Mouse (Mus musculus) right cerebral cortex, adult 18-20 months (tissue): Measurements from ENCODE around the gene Wdr5.

Source experiments
- DNase-seq: peaks from one replicate; pipeline ENCODE4 v3.0.0; 2022; ENCODE audit warnings: mixed read lengths

Gene Wdr5

DNA sequence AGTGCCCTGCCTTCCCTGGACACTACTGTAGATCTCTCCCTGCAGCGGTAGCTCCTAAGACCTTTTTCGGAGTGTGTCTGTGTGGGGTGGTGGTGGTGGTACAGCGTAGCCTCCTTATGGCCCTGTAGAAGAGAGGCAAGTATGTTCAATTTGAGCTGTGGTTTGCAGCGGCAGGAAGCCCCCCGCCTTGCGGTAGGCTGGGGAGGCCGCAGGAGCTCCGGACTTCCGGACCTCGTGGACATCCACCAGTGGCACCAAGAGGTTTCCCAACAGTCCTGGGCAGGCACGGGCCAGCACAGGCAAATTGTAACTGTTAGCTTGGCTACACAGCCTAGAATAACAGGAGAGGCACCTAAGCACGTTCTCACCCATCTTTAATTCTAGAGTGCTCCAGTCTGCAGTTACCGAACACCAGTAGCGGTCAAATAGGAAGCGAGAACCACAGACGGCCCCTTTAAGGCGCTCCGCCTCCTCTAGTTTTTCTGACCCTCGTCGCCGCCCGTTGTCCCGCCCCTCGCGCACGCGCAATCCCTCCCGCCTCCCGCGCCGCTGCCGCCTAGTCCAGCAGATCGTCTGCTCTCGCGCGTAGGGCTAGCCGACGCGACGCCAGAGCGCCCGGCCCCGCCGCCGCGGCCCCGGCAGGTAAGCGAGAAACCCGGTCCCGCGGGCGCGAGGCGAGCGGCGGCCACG is at the start of gene Wdr5:
TSS of gene Wdr5 (plus strand) at position 519 of the 690 bp plus-strand sequence.
- peak; percentile 94 for DNase-seq

GRCm38 (mm10) chr2:27469292-27469990 is 45.5 kb upstream of the Wdr5 start:
- no peak for DNase-seq

DNA sequence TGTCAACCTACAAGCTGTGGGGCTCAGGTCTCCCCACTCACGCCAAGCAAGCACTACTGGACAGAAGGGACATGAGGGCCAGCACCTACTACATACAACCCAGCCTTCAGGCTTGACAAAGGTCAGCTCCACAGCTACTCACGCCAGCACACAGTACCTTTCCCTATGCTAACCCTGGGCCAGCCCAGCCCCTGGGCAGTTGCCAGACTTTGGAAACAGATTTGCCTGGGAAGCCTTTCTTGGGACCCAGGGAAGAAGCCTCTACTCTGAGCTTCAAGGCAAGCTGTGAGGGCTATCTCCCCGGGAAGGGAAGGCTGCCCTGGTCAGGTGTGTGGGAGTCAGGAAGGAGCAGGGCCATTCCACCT is 45.0 kb upstream of the Wdr5 start:
- no peak for DNase-seq

- DNase-seq = no peak
Observed at GRCm38 (mm10) chr2:27470535-27470934, 44.4 kb upstream of the Wdr5 start.

DNA sequence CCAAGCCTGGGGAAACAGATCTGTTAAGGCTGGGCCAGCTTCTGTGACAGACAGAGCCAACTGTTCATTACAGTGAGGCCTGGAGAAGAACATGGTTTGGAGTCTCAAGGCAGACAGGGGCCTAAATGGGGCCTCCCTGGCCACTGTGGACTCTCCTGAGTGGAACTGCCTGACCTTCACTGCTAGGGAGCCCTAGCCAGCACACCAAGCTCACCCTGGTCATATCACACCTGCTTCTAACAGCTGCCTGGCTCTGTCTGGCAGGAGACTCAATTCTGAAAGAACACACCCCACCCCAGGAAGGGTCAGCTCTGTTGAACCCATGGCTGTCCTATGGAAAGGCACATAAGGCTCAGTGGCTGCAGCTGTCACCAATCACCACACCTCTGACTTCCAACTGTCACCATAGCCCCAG is 43.8 kb upstream of the Wdr5 start:
- no peak for DNase-seq

DNA sequence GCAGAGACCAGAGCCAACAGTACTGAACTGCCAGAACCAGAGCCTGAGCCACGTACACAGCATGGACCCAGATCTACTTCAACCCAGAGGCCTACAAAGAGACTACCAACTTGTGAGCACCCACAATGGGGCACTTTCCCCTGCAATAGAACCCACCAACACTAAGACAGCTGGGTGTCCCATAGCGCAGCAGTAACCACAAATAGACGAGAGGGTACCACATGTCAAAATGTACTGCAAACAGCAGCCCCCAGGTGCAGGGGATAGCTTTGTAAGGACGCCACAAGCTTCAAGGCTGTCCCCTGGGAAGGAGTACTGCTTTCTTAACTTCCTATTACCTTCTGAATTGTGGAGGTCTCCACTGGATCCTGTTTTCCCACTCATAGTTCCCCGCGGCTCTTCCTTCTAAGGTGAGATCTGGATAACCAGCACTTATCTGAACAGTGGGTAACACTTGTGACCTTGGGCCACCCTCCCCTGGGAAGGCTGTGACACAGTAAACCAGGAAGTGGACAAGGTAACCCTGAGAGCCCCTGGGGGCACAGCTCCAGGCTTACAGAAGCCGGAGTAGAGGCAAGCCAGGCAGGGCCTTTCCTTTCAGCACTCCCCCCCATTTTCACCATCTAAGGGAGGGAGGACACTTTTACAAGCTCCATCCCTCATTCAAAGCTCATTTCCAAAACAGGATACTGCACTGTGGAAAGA is 41.7 kb upstream of the Wdr5 start:
- no peak for DNase-seq

DNA sequence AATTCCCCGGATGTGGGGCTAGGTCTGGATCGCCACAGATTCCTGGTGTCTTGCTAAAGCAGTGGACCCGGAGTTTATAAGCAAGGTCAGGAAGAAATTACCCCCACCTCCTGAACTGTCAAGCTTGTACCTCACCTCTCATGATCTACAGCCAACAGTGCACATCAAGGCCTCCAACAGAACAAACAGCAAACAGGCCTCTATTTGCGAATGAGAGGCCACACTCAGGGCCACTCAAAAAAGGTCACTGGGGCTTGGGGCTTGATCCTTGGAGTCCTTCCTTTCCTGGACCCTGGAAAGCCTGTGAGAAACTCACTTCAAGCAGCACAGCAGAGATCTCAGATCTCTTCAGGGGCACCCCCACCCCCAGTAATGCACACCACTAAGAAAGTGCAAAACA is 41.0 kb upstream of the Wdr5 start:
- DNase-seq = no peak

DNA sequence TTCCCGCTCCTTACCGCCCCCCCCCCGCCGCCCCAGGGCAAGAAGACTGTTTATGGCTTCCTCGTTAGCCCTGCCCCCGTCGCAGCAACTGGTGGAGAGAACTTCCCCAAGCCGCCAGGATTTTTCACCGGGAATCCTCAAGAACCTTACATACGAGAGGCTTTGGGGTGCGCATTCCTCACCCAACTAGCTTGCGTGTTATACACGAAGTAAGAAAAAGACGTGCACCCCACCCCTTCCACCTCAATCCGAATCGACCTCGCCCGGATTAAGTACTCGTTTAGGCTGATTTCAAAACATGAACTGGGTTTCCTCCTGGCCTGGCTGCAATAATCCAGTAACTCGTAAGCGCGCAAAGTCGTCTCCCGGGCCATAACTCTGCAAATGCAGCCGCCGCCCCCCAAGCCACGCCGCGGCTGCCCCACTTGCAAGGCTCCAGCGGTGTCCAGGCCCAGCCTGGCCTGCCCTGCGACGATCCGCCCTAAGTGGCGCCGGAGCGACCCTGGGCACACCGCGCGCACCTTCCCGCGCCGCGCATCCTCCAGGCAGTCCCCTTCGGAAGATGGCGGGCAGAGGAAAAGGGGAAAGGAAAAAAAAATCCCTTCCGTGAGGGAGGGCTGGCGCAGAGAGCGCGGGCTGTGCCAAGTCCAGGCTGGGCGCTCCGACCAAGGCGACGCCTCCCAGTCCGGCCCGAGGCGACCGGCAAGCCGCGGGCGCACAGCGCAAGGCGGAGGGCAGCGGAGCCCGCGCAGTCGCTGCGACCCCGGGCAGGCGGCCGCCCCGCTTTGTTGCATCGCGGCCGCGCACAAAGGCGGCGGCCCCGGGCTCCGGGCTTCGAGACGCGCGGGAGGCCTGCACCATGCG is 40.1 kb upstream of the Wdr5 start:
- DNase-seq = peak; percentile 26

DNA sequence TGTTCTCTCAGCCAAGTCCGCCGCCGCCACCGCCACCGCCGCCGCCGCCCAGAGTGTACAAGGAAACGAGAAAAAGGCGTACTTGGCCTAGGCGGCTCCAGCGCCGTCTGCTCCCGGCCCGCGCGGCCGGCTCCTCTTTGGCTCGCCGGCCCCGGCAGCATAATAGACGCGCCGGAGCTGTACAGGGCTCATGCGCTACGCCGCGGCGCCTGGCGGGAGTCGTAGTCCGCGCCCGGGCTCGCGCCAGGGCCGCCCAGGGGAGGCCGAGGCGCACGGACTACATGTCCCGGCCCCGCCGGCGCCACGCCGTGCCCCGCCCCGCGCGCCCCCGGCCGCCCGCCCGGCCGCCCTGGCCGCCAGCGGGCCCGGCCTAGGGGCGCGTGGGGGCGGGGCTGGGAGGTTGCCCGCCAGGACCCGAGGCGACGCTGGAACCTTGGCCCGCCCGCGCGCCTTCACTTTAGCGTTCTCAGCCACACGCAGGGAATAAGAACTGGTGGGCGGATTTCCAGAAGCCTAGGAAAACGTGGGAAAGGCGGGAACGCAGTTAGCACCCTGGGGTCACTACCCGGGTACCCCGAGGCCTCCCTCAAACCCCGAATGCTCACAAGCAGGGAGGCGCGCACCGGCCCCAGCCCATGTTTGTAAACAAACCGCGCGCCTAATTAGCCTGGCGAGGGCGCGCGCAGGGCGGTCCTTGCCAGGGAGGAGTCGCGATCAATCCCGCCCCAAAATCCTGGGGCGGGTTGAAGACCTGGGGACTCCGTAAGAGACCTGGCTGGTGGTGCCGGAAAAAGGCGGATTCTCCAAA is 39.3 kb upstream of the Wdr5 start:
- DNase-seq = peak; percentile 95

DNA sequence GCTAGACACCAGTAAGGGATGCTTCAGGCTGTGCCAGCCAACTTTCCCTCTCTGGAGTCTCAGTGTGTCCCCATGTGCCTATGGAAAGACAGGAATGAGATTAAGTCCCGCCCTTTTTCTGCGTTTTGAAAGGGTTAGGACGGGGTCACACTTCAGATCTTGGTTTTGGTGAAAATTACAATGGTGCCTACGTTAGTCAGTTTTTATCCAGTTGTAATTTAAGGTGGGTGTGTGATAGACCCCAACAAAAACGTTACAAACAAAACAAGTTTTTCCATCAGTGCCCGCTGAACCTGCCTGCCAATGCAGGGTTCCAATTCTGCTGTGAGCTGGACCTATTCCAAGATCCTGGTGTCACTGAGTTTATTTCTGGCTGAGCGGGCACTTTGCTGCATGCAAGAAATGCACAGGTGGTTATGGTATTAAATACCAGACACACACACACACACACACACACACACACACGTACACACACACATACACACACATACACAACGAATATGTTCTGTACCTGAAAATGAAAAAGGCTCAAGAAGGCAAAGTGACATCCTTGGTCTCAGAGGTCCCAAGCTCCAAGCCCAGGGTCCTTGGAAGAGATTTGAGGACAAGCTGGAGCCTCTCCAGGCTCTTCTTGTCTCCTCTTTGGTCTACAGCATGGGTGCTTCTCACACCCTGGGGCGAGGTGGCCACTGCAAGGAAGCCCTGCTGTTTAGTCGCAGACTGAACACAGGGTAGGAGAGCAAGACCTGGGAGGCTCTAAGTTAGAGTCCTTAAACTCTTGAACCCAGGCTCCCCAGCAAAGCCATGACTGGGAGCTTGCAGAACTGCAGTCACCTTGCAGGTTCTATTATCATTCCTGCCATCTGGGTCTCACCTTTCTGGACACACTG is 38.4 kb upstream of the Wdr5 start:
- DNase-seq = no peak

DNA sequence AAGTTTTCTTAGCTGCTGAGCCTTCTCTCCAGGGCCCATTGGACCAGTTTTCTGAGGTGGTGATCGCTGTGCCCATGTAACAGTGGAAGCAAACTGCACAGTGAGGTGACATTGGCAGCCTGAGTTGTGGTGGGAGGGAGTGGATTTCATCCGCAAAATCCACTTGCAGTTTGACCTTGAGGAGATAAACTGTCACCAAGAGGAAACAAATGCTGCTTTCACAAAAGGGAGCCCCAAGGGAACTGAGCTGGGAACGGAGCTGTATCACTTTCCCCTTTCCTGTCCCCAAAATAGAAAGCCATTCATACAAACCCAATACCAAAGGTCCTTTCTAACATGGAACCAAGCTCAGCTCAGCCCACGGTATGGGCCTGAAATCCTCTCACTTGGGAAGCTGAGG is 35.1 kb upstream of the Wdr5 start:
- DNase-seq = no peak

DNA sequence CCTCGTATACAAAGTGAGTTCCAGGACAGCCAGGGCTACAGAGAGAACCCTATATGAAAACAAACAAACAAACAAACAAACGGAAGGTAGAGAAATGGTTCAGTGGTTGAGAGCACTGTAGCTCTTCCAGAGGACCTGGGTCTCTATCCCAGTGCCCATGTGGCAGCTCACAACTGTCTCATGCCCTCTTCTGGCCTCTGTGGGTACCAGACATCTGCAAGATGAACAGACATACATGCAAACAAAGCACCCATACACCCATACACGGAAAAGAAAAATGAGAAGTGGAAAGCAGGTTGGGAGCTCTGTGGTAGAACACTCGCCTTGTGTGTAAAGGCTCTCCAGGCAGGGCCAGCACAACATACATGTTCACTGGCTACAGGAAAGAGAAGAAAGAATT is 34.6 kb upstream of the Wdr5 start:
- no peak for DNase-seq

GRCm38 (mm10) chr2:27482265-27482861 is 32.6 kb upstream of the Wdr5 start:
- no peak for DNase-seq

DNA sequence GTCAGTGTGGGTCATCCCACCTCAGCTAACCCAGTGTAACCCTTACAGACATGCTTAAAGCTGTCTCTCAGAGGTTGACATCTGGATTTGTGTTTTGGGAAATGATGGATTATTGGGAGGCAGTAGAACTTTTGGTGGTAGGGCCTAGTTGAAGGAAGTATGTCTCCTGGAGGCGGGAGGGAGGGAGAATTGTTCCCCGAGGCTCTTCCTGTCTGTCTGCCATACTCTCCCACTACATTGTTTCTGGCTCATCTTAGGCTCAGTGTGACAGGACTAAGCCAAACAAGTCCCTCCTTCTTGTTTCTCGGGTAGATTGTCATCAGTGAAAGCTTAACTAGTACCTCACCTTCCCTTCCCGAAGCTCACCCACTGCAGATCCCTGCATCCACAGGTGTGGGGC is 28.2 kb upstream of the Wdr5 start:
- no peak for DNase-seq

DNA sequence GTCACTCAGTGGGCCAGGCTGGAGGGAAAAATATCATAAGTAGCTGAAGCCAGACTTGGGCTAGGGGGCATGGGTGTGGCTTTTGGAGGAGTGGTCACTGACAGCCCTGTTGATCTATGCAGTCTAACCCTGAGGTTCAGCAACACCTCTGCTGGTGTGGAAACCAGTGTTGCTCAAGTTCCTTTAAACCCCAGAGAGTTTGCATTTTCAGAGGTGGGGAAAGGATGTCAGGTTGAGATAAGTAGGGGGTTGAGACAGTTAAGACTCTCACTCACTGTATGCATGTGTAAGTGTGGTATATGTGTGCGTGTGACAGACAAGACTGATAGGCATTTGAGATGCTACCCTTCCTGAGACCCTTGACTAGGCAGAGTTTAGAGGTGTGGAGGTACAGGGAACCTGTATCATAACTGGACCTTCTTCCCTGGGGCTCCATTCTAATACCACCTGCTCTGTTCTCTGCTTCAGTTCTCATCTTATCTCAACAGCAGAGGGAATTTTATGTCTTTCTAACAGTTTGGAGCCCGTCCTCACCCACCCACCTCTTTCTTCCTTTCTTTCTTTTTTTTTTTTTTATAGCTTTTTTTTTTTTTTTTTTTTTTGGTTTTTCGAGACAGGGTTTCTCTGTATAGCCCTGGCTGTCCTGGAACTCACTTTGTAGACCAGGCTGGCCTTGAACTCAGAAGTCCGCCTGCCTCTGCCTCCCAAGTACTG is 27.5 kb upstream of the Wdr5 start:
- DNase-seq = no peak

DNA sequence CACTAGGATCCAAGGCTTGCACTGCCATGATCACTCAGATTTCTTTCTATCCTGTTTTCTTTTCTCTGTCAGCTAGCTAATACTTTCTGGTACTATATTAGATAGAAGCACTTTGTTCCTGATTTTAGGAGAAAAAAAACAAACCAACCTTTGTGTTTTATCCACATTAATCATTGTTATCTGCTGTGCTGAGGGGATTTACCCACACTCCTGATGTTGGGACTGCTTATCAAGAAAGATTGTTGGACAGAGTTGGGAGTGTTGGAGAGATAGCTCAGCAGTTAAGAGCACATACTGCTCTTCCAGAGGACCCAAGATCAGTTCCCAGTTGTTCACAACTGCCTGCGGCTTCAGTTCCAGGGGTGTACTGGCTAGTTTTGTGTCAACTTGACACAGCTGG is 26.6 kb upstream of the Wdr5 start:
- no peak for DNase-seq

- DNase-seq = no peak
Observed at GRCm38 (mm10) chr2:27490939-27491338, 24.0 kb upstream of the Wdr5 start.

DNA sequence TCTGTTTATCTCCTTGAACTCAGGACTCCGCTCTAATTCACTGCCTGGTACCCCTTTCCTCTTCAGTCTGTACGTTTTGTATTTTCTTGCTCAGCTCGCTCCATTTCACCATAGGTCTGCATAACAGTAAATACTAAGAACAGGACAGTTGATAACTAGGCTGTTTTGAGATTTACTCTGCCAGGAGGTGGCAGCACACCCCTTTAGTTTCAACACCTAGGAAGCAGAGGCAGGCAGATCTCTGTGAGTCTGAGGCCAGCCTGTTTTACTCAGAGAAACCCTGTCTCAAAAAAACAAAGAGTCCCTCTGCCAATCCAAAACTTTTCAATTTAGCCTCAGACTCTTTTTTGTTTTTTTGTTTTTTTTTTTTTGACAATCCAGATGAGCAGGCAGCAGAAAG is 21.0 kb upstream of the Wdr5 start:
- DNase-seq = no peak

DNA sequence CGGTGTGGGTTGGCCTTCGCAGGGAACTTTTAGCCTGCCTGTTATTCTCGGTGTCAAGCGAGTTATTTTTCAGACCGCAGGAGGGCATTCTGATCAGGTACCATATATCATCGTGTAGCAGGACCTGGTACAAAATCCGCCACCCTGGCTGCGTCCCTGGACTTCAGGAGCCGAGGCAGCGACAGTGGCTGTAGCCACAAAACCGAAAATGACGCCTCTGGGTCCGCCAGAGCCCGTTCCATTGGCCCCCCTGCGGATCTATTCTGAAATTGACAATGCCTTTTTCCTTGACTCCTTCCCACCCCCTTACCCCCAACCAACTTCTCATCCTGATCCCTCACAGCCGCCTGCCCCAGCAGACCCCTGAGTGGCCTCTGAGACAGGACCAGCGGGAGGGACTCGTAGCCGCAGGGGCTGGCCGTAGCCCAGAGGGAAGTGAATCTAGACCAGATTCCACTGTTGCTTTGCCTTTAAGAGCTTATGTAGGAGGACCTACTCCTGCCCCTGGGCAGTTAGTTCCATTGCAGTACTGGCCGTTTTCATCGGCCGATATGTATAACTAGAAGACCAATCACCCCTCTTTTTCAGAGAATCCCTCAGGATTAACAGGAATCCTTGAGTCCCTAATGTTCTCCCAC is 18.4 kb upstream of the Wdr5 start:
- DNase-seq = no peak
